Mouse (Mus musculus): ENCODE results near the gene Slc38a10. TPM values are rescaled to one million over a fixed set of nuclear protein-coding genes. Genes with fewer than 3 reads are reported as not detected.

The Slc38a10 gene
- total RNA-seq, 2 experiments from 2014 or later = 132 to 147 TPM

GRCm38 (mm10) chr11:120142601-120143051 is 8.5 kb downstream of the Slc38a10 start:
- no peak for DNase-seq (ENCODE audit: low spot score in 2 of 2)

GRCm38 (mm10) chr11:120140255-120140654 is 10.9 kb downstream of the Slc38a10 start:
- no peak for DNase-seq (ENCODE audit: low spot score in 2 of 2)

- DNase-seq (ENCODE audit: low spot score in 2 of 2) = no peak
Measured at GRCm38 (mm10) chr11:120139309-120139731, 11.8 kb downstream of the Slc38a10 start.

- DNase-seq (ENCODE audit: low spot score in 2 of 2) = no peak
Measured at GRCm38 (mm10) chr11:120137625-120138004, 13.5 kb downstream of the Slc38a10 start.

GRCm38 (mm10) chr11:120136796-120137624 is 14.1 kb downstream of the Slc38a10 start:
- DNase-seq (ENCODE audit: low spot score in 2 of 2) = no peak

- DNase-seq (ENCODE audit: low spot score in 2 of 2) = no peak
Measured at GRCm38 (mm10) chr11:120136195-120136594, 15.0 kb downstream of the Slc38a10 start.

GRCm38 (mm10) chr11:120134847-120135530 is 16.2 kb downstream of the Slc38a10 start:
- DNase-seq (ENCODE audit: low spot score in 2 of 2) = no peak

GRCm38 (mm10) chr11:120134148-120134547 is 17.0 kb downstream of the Slc38a10 start:
- no peak for DNase-seq (ENCODE audit: low spot score in 2 of 2)

- no peak for DNase-seq (ENCODE audit: low spot score in 2 of 2)
Measured at GRCm38 (mm10) chr11:120129281-120129680, 21.9 kb downstream of the Slc38a10 start.

GRCm38 (mm10) chr11:120126845-120127244 is 24.3 kb downstream of the Slc38a10 start:
- no peak for DNase-seq (ENCODE audit: low spot score in 2 of 2)

GRCm38 (mm10) chr11:120122126-120122525 is 29.0 kb downstream of the Slc38a10 start:
- DNase-seq (ENCODE audit: low spot score in 2 of 2) = no peak

- peak in 1 of 2 experiments; percentile 62 for DNase-seq (ENCODE audit: low spot score in 2 of 2)
Measured at GRCm38 (mm10) chr11:120120642-120121420, 30.3 kb downstream of the Slc38a10 start.

GRCm38 (mm10) chr11:120119936-120120541 is 31.1 kb downstream of the Slc38a10 start:
- DNase-seq (ENCODE audit: low spot score in 2 of 2) = no peak

GRCm38 (mm10) chr11:120119108-120119507 is 32.0 kb downstream of the Slc38a10 start:
- DNase-seq (ENCODE audit: low spot score in 2 of 2) = no peak

- no peak for DNase-seq (ENCODE audit: low spot score in 2 of 2)
Measured at GRCm38 (mm10) chr11:120117626-120118025, 33.5 kb downstream of the Slc38a10 start.

GRCm38 (mm10) chr11:120114488-120115215 is 36.5 kb downstream of the Slc38a10 start:
- DNase-seq (ENCODE audit: low spot score in 2 of 2) = no peak

GRCm38 (mm10) chr11:120112136-120112535 is 39.0 kb downstream of the Slc38a10 start:
- DNase-seq (ENCODE audit: low spot score in 2 of 2) = no peak

- no peak for DNase-seq (ENCODE audit: low spot score in 2 of 2)
Measured at GRCm38 (mm10) chr11:120111033-120111432, 40.1 kb downstream of the Slc38a10 start.

GRCm38 (mm10) chr11:120110554-120110953 is 40.6 kb downstream of the Slc38a10 start:
- DNase-seq (ENCODE audit: low spot score in 2 of 2) = no peak

GRCm38 (mm10) chr11:120109558-120110210 is 41.5 kb downstream of the Slc38a10 start:
- no peak for DNase-seq (ENCODE audit: low spot score in 2 of 2)
